Mouse (Mus musculus) stomach, embryonic 16.5 days (tissue): ENCODE results near the gene March2. TPM values are rescaled to one million over a fixed set of nuclear protein-coding genes. Genes with fewer than 3 reads are reported as not detected.
A peak's percentile ranks its signal among the peaks of the same experiment; 100 is the strongest.

ENCODE experiments used
- ATAC-seq: fragments of 200-750 bp; cut with Nextera tagmentation; 2 replicates; pipeline ENCODE4 v1.8.0; 2017; ENCODE audit warnings: moderate number of reproducible peaks, moderate TSS enrichment; ENCODE audit not compliant: insufficient read depth, low FRiP score
- H3K27ac ChIP-seq: fragments of 300-500 bp; sonication (generic); 2 replicates; pipeline ENCODE4 v1.5.1; 2014; ENCODE audit warnings: low read length
- H3K27me3 ChIP-seq: fragments of 300-500 bp; sonication (generic); 2 replicates; pipeline ENCODE4 v1.6.1; 2014; ENCODE audit warnings: low read length, control low read depth, mixed read lengths; ENCODE audit not compliant: control insufficient read depth, insufficient read depth
- H3K36me3 ChIP-seq: fragments of 300-500 bp; sonication (generic); 2 replicates; pipeline ENCODE4 v1.6.1; 2014; ENCODE audit warnings: low read length; ENCODE audit not compliant: control insufficient read depth, insufficient read depth
- H3K4me1 ChIP-seq: fragments of 300-500 bp; sonication (generic); 2 replicates; pipeline ENCODE4 v1.6.1; 2014; ENCODE audit warnings: low read length, control low read depth, mixed read lengths; ENCODE audit not compliant: control insufficient read depth, insufficient read depth
- H3K4me2 ChIP-seq: fragments of 300-500 bp; sonication (generic); 2 replicates; pipeline ENCODE4 v1.6.1; 2014; ENCODE audit warnings: low read depth, low read length, mixed read lengths
- H3K4me3 ChIP-seq: fragments of 300-500 bp; sonication (generic); replicated peaks from 2 replicates; pipeline ENCODE4 v1.5.1; 2014; ENCODE audit warnings: mild to moderate bottlenecking, low read length
- H3K9ac ChIP-seq: fragments of 300-500 bp; sonication (generic); 2 replicates; pipeline ENCODE4 v1.6.1; 2014; ENCODE audit warnings: low read length
- H3K9me3 ChIP-seq: fragments of 300-500 bp; sonication (generic); replicated peaks from 2 replicates; pipeline ENCODE4 v1.6.1; 2016; ENCODE audit warnings: low read length, control low read depth; ENCODE audit not compliant: control insufficient read depth
- WGBS: fragments of 180-500 bp; shearing (Covaris S2); extraction: QIAGEN DNeasy Blood & Tissue Kit; methylation state at CpG from one replicate; pipeline ENCODE4 v1.1.7; 2014; 5-methylcytosine and 5-hydroxymethylcytosine counted together
- polyA plus RNA-seq: library from polyadenylated mRNA; unstranded; fragments of >200 nt; fragmentation: Nextera tagmentation; extraction: Ambion mirVana; gene quantifications from 2 replicates; pipeline ENCODE4 v1.2.1, GENCODE M21; 2015

Gene March2
- 56.0 and 58.8 TPM in 2 replicates for polyA plus RNA-seq

- peak; percentile 100 for ATAC-seq
- 0 out of 2 replicates have a peak within 1 kb of the TSS, but pooled peaks have one; percentile 6 for H3K27ac ChIP-seq
- peak within 1 kb of the TSS; percentile 83 for H3K4me3 ChIP-seq
Observed at GRCm38 (mm10) chr17:33718384-33718881, at the start of gene March2. TSS of gene March2 (minus strand) at chr17:33718670.

DNA sequence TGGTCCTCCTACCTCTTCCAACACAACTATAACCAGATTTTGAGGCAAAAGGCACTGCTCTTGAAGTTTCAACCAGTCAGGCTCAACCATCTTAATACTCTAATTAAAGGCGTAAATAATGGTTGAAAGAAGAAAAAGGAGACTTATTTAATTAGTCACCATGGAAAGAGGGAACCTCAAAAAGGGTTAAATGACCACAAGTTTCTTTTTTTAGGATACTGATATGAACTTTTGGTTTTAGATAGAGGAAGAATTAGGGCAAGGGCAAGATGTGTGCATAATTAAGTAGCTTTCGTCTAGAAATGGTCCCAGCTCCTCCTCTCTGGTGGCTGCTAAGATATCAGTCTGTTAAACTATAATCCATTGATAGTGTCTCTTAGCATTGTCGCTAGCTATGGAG is 47.9 kb upstream of the March2 start:
- H3K9me3 ChIP-seq = no peaks in the 10 kb centered on the region
- 64% methylated on average over 3 of the region's 3 CpGs for WGBS
- ATAC-seq = no peak
- H3K27ac ChIP-seq = no peak overlapping the region
- H3K27me3 ChIP-seq = no peaks in the 10 kb centered on the region
- no peak overlapping the region for H3K9ac ChIP-seq
- H3K4me1 ChIP-seq = no peaks in the 10 kb centered on the region
- no peak overlapping the region for H3K4me3 ChIP-seq
- H3K36me3 ChIP-seq = no peaks in the 10 kb centered on the region
- H3K4me2 ChIP-seq = no peak overlapping the region

More at GRCm38 (mm10) chr17:33718384-33718881, at the start of gene March2:
- Histone ChIP-seq H3K36me3 (no peaks in the 10 kb centered on the region), H3K9me3 (no peaks in the 10 kb centered on the region), H3K4me2 (peak within 1 kb of the TSS; percentile 85), H3K27me3 (no peaks in the 10 kb centered on the region), H3K4me1 (no peaks in the 10 kb centered on the region), H3K9ac (peak within 1 kb of the TSS; percentile 81)
- WGBS = under 1% methylated on average over 46 of the region's 46 CpGs

GRCm38 (mm10) chr17:33760255-33761165 is 42.0 kb upstream of the March2 start, which contains the start of gene Rab11b:
TSS of gene Rab11b (minus strand) at chr17:33760530.
- peak; percentile 99 for ATAC-seq
- WGBS = 3% methylated on average over 35 of the region's 35 CpGs
- H3K27ac ChIP-seq = peak within 1 kb of the TSS; percentile 100

GRCm38 (mm10) chr17:33759767-33760254 is 41.3 kb upstream of the March2 start:
- WGBS = 1% methylated on average over 38 of the region's 38 CpGs
- H3K4me2 ChIP-seq = peak overlapping the region; percentile 76

More at GRCm38 (mm10) chr17:33760255-33761165, 42.0 kb upstream of the March2 start, which contains the start of gene Rab11b:
- peak within 1 kb of the TSS; percentile 92 for H3K9ac ChIP-seq
- H3K4me3 ChIP-seq = peak within 1 kb of the TSS; percentile 68
- no peaks in the 10 kb centered on the region for H3K9me3 ChIP-seq
- no peaks in the 10 kb centered on the region for H3K36me3 ChIP-seq
- H3K27me3 ChIP-seq = no peaks in the 10 kb centered on the region
- H3K4me1 ChIP-seq = peaks cover 38% of the 10 kb centered on the region
- H3K4me2 ChIP-seq = peak within 1 kb of the TSS; percentile 76

DNA sequence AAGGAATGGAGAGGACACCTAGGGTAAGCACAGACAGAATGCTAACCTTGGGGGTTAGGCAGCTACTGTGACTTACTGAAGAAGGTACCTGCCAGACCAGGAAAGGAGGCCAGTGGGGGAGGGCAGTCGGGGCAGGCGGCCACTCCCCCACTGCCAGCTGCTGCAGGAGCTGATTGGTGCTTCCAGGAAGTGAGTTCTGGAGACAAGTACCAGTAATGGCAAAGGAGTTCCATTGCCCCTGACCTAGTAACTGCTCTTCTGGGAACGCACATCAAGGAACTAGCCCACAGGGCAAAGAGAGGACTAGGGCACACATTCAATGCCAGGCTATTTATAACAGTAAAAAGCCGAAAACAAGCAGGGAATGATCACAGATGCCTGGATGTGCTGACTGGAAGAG is 38.8 kb upstream of the March2 start:
- no peak for ATAC-seq
- no peak overlapping the region for H3K9ac ChIP-seq
- no peak overlapping the region for H3K4me3 ChIP-seq
- no peak overlapping the region for H3K4me2 ChIP-seq
- H3K27me3 ChIP-seq = no peaks in the 10 kb centered on the region
- H3K9me3 ChIP-seq = no peaks in the 10 kb centered on the region
- no peaks in the 10 kb centered on the region for H3K36me3 ChIP-seq
- 49% methylated on average over 4 of the region's 4 CpGs for WGBS
- H3K27ac ChIP-seq = no peak overlapping the region
- H3K4me1 ChIP-seq = peaks cover 45% of the 10 kb centered on the region

More at GRCm38 (mm10) chr17:33759767-33760254, 41.3 kb upstream of the March2 start:
- no peaks in the 10 kb centered on the region for H3K36me3 ChIP-seq
- peak overlapping the region; percentile 100 for H3K27ac ChIP-seq
- peak overlapping the region; percentile 68 for H3K4me3 ChIP-seq
- no peaks in the 10 kb centered on the region for H3K27me3 ChIP-seq
- no peaks in the 10 kb centered on the region for H3K9me3 ChIP-seq
- peak; percentile 88 for ATAC-seq
- H3K4me1 ChIP-seq = peaks cover 42% of the 10 kb centered on the region
- peak overlapping the region; percentile 92 for H3K9ac ChIP-seq

DNA sequence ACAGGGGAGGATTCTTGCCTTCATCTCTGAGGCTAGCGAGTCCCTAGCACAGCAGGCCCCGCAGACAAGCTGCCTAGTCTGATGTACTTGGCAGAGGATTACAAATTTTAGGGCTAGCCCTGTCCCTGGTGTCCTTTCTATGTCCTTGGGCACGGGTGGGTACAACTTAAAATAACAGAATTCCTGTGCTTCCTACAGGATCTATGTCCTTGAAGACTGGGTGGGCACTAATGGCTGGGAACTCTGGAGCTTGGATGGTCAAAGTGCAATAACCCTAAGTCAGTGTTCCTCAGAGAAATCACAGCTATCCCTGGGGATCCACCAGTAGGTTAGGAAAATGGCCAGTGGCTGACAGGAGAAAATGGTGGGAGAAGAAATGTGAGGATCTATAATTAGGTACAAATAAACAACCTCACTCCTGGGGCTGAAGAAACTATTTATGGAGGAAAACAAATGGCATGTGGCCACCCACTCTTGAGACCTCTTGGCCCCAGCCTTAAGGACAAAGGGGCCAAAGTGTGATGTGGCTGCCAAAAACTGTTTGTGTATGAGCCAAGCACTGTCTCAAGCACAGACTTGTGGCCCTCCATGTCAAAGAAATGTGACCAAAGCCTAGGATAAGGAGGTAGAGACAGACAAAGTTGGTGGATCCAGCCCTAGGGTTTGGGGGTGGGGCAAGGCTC is 37.8 kb upstream of the March2 start:
- ATAC-seq = no peak
- Histone ChIP-seq H3K36me3 (no peaks in the 10 kb centered on the region), H3K4me1 (peaks cover 45% of the 10 kb centered on the region), H3K27ac (peak overlapping the region; percentile 44; the same call in 1 of the 2 replicates), H3K27me3 (no peaks in the 10 kb centered on the region), H3K9ac (no peak overlapping the region; the same call in 1 of the 2 replicates), H3K9me3 (no peaks in the 10 kb centered on the region), H3K4me3 (no peak overlapping the region), H3K4me2 (no peak overlapping the region)
- WGBS = 86% methylated on average over 3 of the region's 3 CpGs

- no peak for ATAC-seq
- Histone ChIP-seq H3K27me3 (no peaks in the 10 kb centered on the region), H3K27ac (peak overlapping the region; percentile 44; the same call in 1 of the 2 replicates), H3K36me3 (no peaks in the 10 kb centered on the region), H3K4me3 (no peak overlapping the region), H3K4me1 (peaks cover 45% of the 10 kb centered on the region), H3K9ac (peak overlapping the region; percentile 16; the same call in 1 of the 2 replicates), H3K9me3 (no peaks in the 10 kb centered on the region), H3K4me2 (no peak overlapping the region)
- 67% methylated on average over 10 of the region's 10 CpGs for WGBS
Observed at GRCm38 (mm10) chr17:33755418-33756107, 37.1 kb upstream of the March2 start.

GRCm38 (mm10) chr17:33754656-33755055 is 36.2 kb upstream of the March2 start:
- Histone ChIP-seq H3K36me3 (no peaks in the 10 kb centered on the region), H3K4me1 (peaks cover 45% of the 10 kb centered on the region), H3K4me2 (no peak overlapping the region), H3K4me3 (no peak overlapping the region), H3K9me3 (no peaks in the 10 kb centered on the region), H3K9ac (no peak overlapping the region), H3K27me3 (no peaks in the 10 kb centered on the region), H3K27ac (no peak overlapping the region)
- ATAC-seq = no peak
- WGBS = 65% methylated on average over 1 of the region's 1 CpGs
